Mouse (Mus musculus) R1 (cell line): ENCODE measurements around the gene Apoh.

Source experiments
- DNase-seq: peaks from one replicate; pipeline ENCODE4 v3.0.0-alpha.2; 2018; ENCODE audit warnings: low read depth, low spot score

Gene Apoh

DNA sequence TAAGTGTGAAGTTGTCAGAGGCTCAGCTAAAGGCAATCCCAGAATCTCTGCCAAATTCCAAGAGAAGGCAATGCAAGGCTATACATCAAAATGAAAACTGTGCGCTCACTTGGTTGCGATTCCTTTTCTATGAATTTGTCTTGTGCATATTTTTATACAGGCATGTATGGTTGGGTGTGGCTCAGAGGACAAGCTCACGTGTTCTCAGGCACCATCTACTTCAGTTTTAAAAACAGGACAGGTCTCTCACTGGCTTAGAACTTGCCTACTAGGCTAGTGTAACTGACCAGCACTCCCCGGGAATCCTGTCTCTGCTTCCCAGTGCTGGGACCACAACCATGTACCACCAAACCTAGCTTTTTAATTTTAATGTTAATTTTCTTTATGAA, 35.2 kb downstream of the Apoh start:
- no peak for DNase-seq

GRCm38 (mm10) chr11:108382664-108383063, 39.5 kb downstream of the Apoh start:
- peak; percentile 14 for DNase-seq

DNA sequence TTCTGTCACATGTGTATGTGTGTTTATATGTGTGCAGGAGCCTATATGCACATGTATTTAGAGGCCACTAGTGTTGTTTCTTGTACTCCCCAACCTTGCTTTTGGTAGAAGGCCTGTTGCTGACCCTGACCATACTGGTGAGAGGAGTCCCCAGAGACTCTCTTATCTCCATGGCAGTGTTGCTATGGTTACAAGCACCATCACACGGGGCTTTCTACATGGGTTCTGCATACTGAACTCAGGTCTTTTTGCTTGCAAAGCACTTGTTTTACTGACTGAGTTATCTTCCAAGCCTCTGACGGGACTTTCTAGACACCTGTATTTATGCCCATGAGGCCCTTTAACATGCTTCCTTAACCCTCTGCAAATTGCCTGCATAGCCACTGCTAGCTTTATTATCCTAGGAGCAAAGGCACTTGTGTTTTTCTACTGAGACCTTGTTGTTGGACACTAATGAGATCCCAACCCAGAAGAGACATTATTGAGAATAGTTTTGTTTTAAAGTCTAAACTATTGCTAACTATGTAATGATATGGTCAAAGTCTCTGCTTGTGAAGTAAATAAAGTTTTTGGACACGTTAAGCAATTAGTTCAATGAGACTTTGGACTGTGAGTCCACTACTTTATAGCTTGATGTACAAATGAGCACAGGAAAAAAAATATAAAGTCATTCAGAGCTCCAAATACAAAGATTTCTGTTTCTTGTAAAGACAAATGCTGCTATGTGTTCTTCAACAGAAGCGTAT, 41.9 kb downstream of the Apoh start:
- DNase-seq, result no peak

DNA sequence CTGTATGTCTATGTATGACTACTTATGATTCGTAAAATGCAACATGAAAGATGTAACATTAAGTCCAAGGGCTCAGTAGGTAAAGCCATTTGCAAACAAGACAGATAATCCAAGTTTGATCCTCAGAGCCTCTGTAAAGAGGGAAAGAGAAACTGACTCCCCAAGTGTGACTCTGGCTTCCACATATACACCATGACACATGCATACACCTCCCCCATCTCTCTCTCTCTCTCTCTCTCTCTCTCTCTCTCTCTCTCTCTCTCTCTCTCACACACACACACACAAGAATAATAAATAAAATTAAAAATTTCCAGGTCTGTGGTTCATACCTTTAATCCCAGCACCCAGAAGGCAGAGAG, 42.5 kb downstream of the Apoh start:
- DNase-seq, result no peak

DNA sequence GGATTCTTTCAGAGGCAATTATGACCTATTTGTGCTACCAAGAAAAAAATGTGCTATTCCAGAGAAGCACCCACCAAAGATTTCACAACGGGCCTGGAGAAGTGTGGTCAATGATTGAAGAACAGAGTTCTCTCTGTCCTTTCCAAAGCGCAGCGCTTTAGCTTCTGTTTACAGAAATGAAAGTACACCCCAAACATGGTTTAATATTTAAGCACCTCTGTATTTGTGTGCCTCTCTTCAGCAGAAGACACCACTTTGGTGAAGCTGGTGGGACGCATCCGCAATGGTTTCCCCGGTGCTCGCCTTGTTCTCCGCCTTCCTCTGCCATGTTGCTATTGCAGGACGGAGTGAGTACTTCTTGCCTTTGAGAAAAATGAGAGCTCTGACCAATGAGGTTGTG, 51.9 kb downstream of the Apoh start:
- DNase-seq, result no peak

DNA sequence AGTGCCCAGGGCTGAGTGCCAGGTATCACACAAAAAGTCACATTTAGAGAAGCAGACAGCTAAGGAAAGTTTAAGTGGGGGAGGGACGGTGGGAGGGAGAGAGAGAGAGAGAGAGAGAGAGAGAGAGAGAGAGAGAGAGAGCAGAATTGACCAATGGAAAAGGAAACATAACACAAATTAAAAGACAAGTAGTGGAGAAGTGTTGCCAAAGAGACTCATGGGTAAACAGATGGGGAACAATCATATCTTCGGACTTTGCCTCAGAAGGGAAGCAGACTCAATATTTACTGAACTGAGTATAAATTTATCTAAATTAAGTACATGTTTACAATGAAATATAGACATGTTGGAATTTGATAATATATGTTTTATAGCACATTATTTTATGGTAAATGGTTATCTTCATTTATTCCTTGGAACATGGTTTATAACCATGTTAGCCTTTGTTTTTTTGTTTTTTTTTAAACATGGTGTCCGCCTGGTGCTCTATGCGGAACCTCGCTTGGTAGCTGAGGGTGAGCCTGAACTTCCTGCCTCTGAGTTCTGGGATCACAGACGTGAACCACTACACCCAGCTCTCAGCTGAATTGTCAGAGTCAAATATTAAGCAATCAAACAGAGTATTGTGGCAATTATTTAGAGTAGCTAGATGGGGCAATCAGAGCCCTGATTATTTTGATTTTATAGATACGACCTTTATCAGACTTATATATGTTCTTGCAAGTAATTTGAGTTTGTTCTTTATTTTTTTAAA, 53.1 kb downstream of the Apoh start:
- DNase-seq, result no peak

- DNase-seq, result no peak
Observed at GRCm38 (mm10) chr11:108409876-108410644, 66.9 kb downstream of the Apoh start.

GRCm38 (mm10) chr11:108416360-108416759, 73.2 kb downstream of the Apoh start:
- DNase-seq, result no peak

- DNase-seq, result peak; percentile 33
Observed at GRCm38 (mm10) chr11:108418540-108418939, 75.4 kb downstream of the Apoh start.

DNA sequence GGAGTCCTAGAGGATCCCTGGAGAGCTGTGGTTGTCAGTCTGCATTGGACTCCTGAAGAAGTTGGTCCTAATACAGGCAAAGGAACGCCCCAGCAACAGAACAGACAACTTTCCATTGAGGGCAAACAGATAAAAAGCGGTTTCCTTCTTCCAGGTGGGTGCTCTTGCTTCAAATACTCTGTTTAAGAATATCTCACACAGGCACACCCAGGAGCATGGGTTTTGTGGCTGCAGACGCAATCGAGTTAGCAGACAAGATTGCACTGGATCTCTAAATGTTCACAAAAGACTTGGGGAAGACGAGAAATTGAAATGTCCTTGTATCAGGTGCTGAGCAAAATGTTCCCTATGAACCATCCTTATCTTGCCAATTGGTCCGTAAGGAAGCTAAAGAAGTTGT, 76.1 kb downstream of the Apoh start:
- no peak for DNase-seq

GRCm38 (mm10) chr11:108420751-108421150, 77.6 kb downstream of the Apoh start:
- peak; percentile 82 for DNase-seq

DNA sequence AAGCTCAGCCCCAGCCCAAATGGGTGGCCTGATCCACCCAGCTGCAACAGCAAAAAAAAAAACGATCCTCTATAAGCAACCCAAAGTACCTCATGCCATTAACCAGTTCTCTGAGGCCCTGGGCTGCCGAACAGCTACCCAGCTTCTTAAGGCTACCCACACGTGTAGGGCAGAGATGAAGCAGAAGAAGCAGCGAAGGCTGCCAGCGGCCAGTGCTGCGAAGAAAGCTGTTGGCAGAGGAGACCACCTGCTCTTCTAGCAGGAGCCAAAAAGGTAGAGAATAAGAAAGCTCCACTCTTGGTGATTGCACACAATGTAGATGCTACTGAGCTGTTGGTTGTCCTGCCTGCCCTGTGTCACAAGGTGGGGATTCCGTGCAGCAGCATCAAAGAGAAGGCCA, 80.1 kb downstream of the Apoh start:
- no peak for DNase-seq

DNA sequence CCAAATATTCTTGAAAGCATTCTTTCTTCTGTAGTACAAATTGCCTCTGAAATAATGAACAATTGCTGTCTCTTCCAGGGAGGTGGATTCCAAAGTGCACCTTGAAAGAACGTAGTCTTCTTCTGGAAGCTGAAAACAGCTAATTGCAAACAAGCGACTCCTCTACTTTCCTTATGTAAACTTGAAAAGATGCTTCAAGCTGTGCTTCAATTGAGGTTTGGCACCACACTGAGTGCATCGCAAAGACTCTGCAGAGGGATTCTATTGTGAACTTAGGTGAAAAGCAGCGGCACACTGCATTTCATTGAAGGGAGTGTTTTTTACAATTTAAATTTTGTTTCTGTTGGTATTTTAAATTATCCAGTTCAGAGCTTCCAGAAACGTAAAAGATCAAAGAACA, 81.0 kb downstream of the Apoh start:
- DNase-seq, result peak; percentile 95

DNA sequence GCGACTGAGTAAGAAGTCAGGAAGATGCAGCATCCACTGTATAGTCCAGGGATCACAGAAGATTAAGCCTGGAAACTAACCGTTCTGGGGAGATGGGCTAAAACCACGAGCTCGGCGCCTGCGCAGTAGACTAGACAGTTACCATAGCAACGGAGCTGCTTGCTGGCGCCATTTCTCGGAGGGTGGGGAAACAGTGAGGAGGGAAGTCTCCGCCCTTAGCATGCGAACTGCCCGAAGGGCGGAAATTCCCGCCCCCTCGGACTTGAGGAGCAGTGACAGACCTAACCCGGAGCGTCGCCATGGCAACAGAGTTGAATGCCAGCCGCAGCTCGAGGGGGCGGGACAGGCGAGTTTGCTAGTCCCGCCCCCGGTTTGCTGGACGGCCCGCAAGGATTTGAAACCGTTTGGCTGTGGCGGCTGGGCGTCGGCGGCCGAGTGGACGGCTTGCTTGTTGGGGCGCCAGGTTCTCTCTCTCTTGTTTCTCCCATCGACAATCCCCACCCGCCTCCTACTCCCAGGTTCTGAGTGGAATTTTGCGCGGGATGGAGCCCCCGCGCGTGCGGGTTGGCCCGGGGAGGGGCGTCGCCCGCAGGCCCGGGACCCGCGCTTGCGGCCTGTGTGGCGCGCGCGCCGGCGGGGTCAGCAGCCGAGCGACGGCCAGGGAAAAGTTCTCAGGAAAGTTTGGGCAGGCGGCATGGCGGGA, 81.9 kb downstream of the Apoh start, which contains the start of gene Cep112:
TSS of gene Cep112 (plus strand) at position 304 of the 703 bp plus-strand sequence.
- DNase-seq, result peak; percentile 100

GRCm38 (mm10) chr11:108425592-108425921, 82.4 kb downstream of the Apoh start:
- DNase-seq, result peak; percentile 23

DNA sequence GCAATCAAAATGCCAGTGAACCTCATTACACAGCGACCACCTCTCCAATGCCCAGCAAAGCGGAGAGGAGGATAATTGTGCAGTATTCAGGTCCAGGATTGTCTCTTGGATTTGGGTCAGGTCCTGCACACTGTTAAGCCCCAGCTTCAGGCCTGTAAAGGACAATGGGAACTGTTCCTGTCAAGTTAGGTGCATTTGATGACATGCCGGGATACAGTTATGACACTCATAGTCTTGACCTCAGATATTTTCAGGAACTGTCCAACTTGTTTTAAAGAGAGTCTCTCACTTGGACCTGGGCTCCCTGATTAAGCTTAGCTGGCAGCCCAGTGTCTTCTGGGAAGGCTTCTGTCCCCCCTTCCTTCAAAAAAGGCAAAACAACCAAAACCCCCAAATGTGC, 82.9 kb downstream of the Apoh start:
- DNase-seq, result no peak

DNA sequence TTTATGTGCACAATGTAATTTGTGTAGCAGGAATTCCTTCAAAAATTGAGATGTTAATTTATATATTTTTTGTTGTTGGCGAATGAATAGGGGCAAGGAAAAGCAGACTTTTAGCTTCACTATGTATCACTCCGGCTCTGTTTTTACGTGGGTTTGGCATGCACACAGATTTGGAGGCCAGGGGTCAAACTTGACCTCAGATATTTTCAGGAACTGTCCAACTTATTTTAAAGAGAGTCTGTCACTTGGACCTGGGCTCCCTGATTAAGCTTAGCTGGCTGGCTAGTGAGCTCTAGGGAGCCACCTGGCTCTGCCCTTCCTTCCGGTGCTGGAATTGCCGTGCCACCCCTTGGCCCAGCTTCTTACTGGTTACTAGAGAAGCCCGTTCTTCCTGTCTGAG, 84.0 kb downstream of the Apoh start:
- no peak for DNase-seq

DNA sequence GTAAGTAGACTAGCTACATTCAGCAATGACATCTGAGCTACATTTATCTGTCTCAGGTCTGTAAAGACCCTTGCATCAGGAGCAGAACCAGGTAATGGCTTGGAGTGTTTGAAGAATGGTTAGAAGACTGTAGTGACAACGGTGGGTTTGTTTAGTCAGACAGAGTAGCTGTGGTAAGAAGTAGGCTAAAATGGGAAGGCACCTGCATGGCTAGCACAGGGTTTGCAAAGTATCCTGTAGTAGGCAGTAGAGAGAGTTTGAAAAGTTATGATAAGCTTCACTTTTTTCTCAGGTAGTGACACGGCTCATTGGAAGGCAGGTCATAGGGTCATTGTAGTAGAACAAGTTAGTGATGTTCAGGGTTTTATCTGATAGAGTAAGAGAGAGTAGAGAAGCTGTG, 85.9 kb downstream of the Apoh start:
- no peak for DNase-seq

GRCm38 (mm10) chr11:108443893-108444563, 100.9 kb downstream of the Apoh start:
- no peak for DNase-seq

DNA sequence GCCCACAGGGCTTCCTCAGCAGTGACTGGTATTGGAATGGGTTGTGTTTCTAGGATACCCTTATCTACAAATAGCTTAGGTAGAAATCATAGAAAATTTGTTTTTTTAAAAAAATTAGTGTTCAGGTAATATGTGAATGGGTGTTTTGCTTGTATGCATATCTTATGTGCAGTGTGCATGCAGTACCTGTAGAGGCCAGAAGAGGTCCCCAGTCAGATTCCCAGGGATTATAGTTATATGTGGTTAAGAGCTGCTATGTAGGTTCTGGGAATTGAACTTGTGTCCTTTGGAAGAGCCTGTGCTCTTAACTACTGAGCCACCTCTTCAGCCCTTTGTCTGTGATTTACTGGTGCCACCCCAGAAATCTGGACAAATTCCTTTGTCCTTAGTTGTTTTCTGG, 104.0 kb downstream of the Apoh start:
- DNase-seq, result peak; percentile 44

DNA sequence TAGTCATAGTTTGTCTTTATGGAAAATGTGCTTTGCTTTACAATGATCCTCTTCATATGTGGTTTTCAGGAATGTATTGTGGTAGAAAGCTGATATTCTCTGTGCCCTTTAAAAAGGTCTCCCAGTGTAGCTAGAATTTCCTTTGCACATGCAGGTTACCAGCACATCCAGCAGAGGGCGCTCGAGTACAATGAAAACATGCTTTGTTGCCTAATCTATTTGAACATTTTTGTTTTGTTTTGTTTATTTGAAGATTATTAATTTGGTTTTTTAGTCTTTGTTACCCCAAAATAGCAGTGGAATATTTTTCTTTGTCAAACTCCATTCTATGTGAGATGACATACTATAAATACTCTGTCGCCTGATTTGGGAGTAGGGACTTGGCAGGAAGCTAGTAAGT, 106.7 kb downstream of the Apoh start:
- DNase-seq, result peak; percentile 49
